In genomic region chr3:116940804-116941558, GRCm38 (mm10) we compare ENCODE assay signal across 17 mouse cellular contexts. TPM values are rescaled to one million over a fixed set of nuclear protein-coding genes. Genes with fewer than 3 reads are reported as not detected.
A peak's percentile ranks its signal among the peaks of the same experiment; 100 is the strongest.
DNase-seq lines count a peak whose midpoint lies in the region; ATAC-seq and TF ChIP-seq lines count a peak whose summit lies in the region.
"Had no signal": no experiment of that assay in that cellular context is flagged by ENCODE, and none has a peak within 500 bp of the region (broad histone marks: within the 10 kb centered on the region; RNA-seq: fewer than 3 reads in every experiment).

No protein-coding gene starts in this region.

- no peak for TF ChIP-seq POLR2A in liver, adult 2 months (IDR thresholded peaks at IDR 0.05; ENCODE audit: extremely low read depth, insufficient read depth, low read length)

- peaks cover 45% of the 10 kb centered on the region for H3K4me1 ChIP-seq in heart, embryonic 13.5 days
- H3K4me1 ChIP-seq in heart, embryonic 10.5 days = peaks cover 6% of the 10 kb centered on the region; the same call in 1 of the 2 replicates
- peaks cover 12% of the 10 kb centered on the region for H3K4me1 ChIP-seq in liver, adult 2 months (ENCODE audit: control insufficient read depth, insufficient read depth, low read length)
- H3K4me1 ChIP-seq: hindbrain, embryonic 15.5 days; limb, embryonic 15.5 days; midbrain, embryonic 13.5 days; neural tube, embryonic 15.5 days had no signal

- H3K4me2 ChIP-seq in heart, embryonic 13.5 days = no peak overlapping the region
- H3K4me2 ChIP-seq: hindbrain, embryonic 15.5 days; limb, embryonic 15.5 days; midbrain, embryonic 13.5 days; neural tube, embryonic 15.5 days had no signal

- no peak for TF ChIP-seq CTCF in liver, adult 2 months (IDR thresholded peaks at IDR 0.05; ENCODE audit: low read depth, low read length)

- no peak for ATAC-seq in heart, embryonic 13.5 days (ENCODE audit: extremely low read depth, insufficient number of reproducible peaks, low FRiP score, low TSS enrichment)
- ATAC-seq: midbrain, embryonic 13.5 days had no signal

- H3K27me3 ChIP-seq in heart, embryonic 13.5 days (replicated peaks) = no peaks in the 10 kb centered on the region
- H3K27me3 ChIP-seq in heart, embryonic 10.5 days (ENCODE audit: insufficient read depth, poor library complexity, severe bottlenecking) = no peaks in the 10 kb centered on the region
- H3K27me3 ChIP-seq in liver, adult 2 months (ENCODE audit: control insufficient read depth, insufficient read depth, low read length) = no peaks in the 10 kb centered on the region
- H3K27me3 ChIP-seq: hindbrain, embryonic 15.5 days; limb, embryonic 15.5 days; midbrain, embryonic 13.5 days; neural tube, embryonic 15.5 days had no signal

- H3K36me3 ChIP-seq in heart, embryonic 13.5 days = peaks cover 15% of the 10 kb centered on the region
- H3K36me3 ChIP-seq in heart, embryonic 10.5 days = no peaks in the 10 kb centered on the region
- peaks cover 44% of the 10 kb centered on the region for H3K36me3 ChIP-seq in liver, adult 2 months (ENCODE audit: control insufficient read depth, insufficient read depth, low read length)
- H3K36me3 ChIP-seq: hindbrain, embryonic 15.5 days; limb, embryonic 15.5 days; midbrain, embryonic 13.5 days; neural tube, embryonic 15.5 days had no signal

- H3K4me3 ChIP-seq in heart, embryonic 13.5 days = no peak overlapping the region
- H3K4me3 ChIP-seq in heart, embryonic 10.5 days = no peak overlapping the region
- H3K4me3 ChIP-seq in liver, adult 2 months (ENCODE audit: insufficient read depth, low read depth, low read length) = no peak overlapping the region
- H3K4me3 ChIP-seq: erythroblast, embryonic 14.5 days; hindbrain, embryonic 15.5 days; limb, embryonic 15.5 days; midbrain, embryonic 13.5 days; neural tube, embryonic 15.5 days had no signal

- H3K9ac ChIP-seq in heart, embryonic 13.5 days = no peak overlapping the region; the same call in 1 of the 2 replicates
- no peak overlapping the region for H3K9ac ChIP-seq in liver, adult 2 months (ENCODE audit: low read depth, low read length)
- H3K9ac ChIP-seq: hindbrain, embryonic 15.5 days; limb, embryonic 15.5 days; midbrain, embryonic 13.5 days; neural tube, embryonic 15.5 days had no signal

- H3K9me3 ChIP-seq in heart, embryonic 13.5 days = no peaks in the 10 kb centered on the region
- no peaks in the 10 kb centered on the region for H3K9me3 ChIP-seq in heart, embryonic 10.5 days
- H3K9me3 ChIP-seq: hindbrain, embryonic 15.5 days; limb, embryonic 15.5 days; midbrain, embryonic 13.5 days; neural tube, embryonic 15.5 days had no signal

- peaks cover 3% of the 10 kb centered on the region; the same call in 1 of the 2 replicates for H3K79me2 ChIP-seq in liver, adult 2 months (ENCODE audit: control insufficient read depth, insufficient read depth, low read length)

- H3K27ac ChIP-seq in heart, embryonic 13.5 days (replicated peaks) = peak overlapping the region; percentile 48
- no peak overlapping the region for H3K27ac ChIP-seq in heart, embryonic 10.5 days
- H3K27ac ChIP-seq in liver, adult 2 months (replicated peaks; ENCODE audit: insufficient read depth, low read depth, low read length) = peak overlapping the region; percentile 51
- H3K27ac ChIP-seq: hindbrain, embryonic 15.5 days; limb, embryonic 15.5 days; midbrain, embryonic 13.5 days; neural tube, embryonic 15.5 days had no signal

- 59% methylated on average over 10 of the region's 10 CpGs for WGBS in heart, embryonic 13.5 days
- WGBS in heart, embryonic 10.5 days = 78% methylated on average over 10 of the region's 10 CpGs
- 78% methylated on average over 10 of the region's 10 CpGs for WGBS in liver, adult 2 months

- DNase-seq in heart, embryonic 10.5 days (ENCODE audit: low spot score) = no peak
- no peak for DNase-seq in liver, adult 2 months (ENCODE audit: extremely low read depth, low read depth, low spot score)
- DNase-seq in liver = no peak
- DNase-seq in layer of hippocampus, adult 9-11 months = peak; percentile 50
- DNase-seq in right cerebral cortex, postnatal 10 days (ENCODE audit: low spot score in 2 of 2) = peak; percentile 37 to 64
- no peak for DNase-seq in embryo, embryonic 11 days
- DNase-seq in gastrocnemius, postnatal 4 days (ENCODE audit: low spot score in 2 of 2) = no peak
- DNase-seq: adrenal gland, adult 8-10 months; cerebellum, adult 11 months had no signal

RNA-seq across cellular contexts. Expression of gene 4930455H04Rik, which starts 27.1 kb away (rescaled TPM):
- polyA plus RNA-seq in heart, embryonic 13.5 days (2015; fragmentation: Nextera tagmentation; extraction: Ambion mirVana) = not detected in 2 replicates
- polyA plus RNA-seq in heart, embryonic 10.5 days (2016; fragmentation: Nextera tagmentation; extraction: Ambion mirVana) = not detected in 2 replicates
- 0.09 TPM in 1 of 2 replicates, not detected in the other for total RNA-seq in liver, adult 2 months (2014; rRNA removed)
- not detected in 2 replicates for polyA plus RNA-seq in liver, adult 2 months (2012; rRNA removed)
- total RNA-seq in gastrocnemius, postnatal 4 days (2021) = not detected
- total RNA-seq: adrenal gland, adult 8-10 months had no signal
- polyA plus RNA-seq: C2C12; erythroblast, embryonic 14.5 days; hindbrain, embryonic 15.5 days; kidney, embryonic 14.5 days; limb, embryonic 15.5 days; midbrain, embryonic 13.5 days; neural tube, embryonic 15.5 days had no signal

RNA-seq across cellular contexts. Expression of gene Palmd, which starts 27.8 kb away (rescaled TPM):
- 13.2 and 13.6 TPM in 2 replicates for polyA plus RNA-seq in heart, embryonic 13.5 days (2015; fragmentation: Nextera tagmentation; extraction: Ambion mirVana)
- 3.9 and 6.6 TPM in 2 replicates for polyA plus RNA-seq in heart, embryonic 10.5 days (2016; fragmentation: Nextera tagmentation; extraction: Ambion mirVana)
- 14.2 and 16.5 TPM in 2 replicates for total RNA-seq in liver, adult 2 months (2014; rRNA removed)
- 6.6 and 6.9 TPM in 2 replicates for polyA plus RNA-seq in liver, adult 2 months (2012; rRNA removed)
- 10 to 100 TPM; 41.5 to 49.7 TPM for total RNA-seq in gastrocnemius, postnatal 4 days (2021)
- polyA plus RNA-seq: erythroblast, embryonic 14.5 days had no signal

Comparison
In these comparisons a context has a peak if more than half of its experiments do, and no peak if none do; other contexts are left out.
1. DNase-seq: peak in layer of hippocampus, adult 9-11 months (single experiment) and right cerebral cortex, postnatal 10 days (2 of 2); none in heart, embryonic 10.5 days (single experiment), liver, adult 2 months (single experiment), liver (single experiment), embryo, embryonic 11 days (single experiment) and gastrocnemius, postnatal 4 days (0 of 2).